Mouse (Mus musculus): ENCODE measurements around the gene Cldn7.

DNA sequence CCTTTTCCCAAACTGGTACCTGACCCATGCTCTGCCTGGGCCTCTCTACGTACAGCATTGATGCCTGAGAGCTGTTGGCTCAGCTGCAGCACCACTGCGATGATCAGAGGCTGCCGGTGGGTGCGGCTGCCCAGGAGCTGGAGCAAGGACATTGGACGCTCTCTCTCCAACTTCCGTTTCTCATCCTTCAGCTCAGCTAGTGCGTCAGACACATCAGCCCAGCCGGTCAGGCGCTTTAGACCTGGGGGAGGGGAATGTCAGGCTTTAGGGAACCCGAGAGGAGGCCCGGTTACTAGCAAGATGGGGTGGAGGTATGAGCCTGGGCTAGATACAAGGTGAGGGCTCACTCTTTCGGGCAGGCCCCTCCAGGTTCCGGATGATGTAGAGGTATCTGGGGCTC, 19.4 kb upstream of the Cldn7 start:
- TF ChIP-seq CTCF (IDR thresholded peaks at IDR 0.05; ENCODE audit: insufficient read depth, low read depth, low read length) (no peak), POLR2A (IDR thresholded peaks at IDR 0.05; ENCODE audit: insufficient read depth, low read depth, low read length) (no peak)
